Mouse (Mus musculus): ENCODE measurements around the gene Med4. TPM values are rescaled to one million over a fixed set of nuclear protein-coding genes. Genes with fewer than 3 reads are reported as not detected.
A peak's percentile ranks its signal among the peaks of the same experiment; 100 is the strongest.
"Not testable (repeated sequence)": the region's sequence is repeated elsewhere in the genome, so short reads cannot be mapped to it uniquely, and the experiment has no call there.

The Med4 gene
- polyA plus RNA-seq, 1 experiment from 2014 or later, result 78.4 TPM

GRCm38 (mm10) chr14:73503237-73503933, 6.4 kb upstream of the Med4 start:
- no peak for ATAC-seq (ENCODE audit: insufficient number of reproducible peaks, low FRiP score, low TSS enrichment, low read depth)

GRCm38 (mm10) chr14:73506283-73506682, 3.5 kb upstream of the Med4 start:
- Histone ChIP-seq H3K27me3 (no peaks in the 10 kb centered on the region), H3K9me3 (no peaks in the 10 kb centered on the region)

More at GRCm38 (mm10) chr14:73503237-73503933, 6.4 kb upstream of the Med4 start:
- Histone ChIP-seq H3K4me3 (no peak overlapping the region), H3K4me2 (no peak overlapping the region), H3K27me3 (no peaks in the 10 kb centered on the region), H3K36me3 (no peaks in the 10 kb centered on the region), H3K9ac (no peak overlapping the region), H3K9me3 (no peaks in the 10 kb centered on the region), H3K4me1 (peaks cover 13% of the 10 kb centered on the region), H3K27ac (peak overlapping the region; percentile 38; the same call in 1 of the 2 replicates)
- 66% methylated on average over 13 of the region's 13 CpGs for WGBS

GRCm38 (mm10) chr14:73507200-73507599, 2.6 kb upstream of the Med4 start:
- Histone ChIP-seq H3K36me3 (peaks cover 7% of the 10 kb centered on the region; the same call in 1 of the 2 replicates), H3K4me3 (no peak overlapping the region), H3K9ac (no peak overlapping the region), H3K27me3 (no peaks in the 10 kb centered on the region), H3K9me3 (no peaks in the 10 kb centered on the region), H3K4me2 (no peak overlapping the region), H3K4me1 (peaks cover 27% of the 10 kb centered on the region), H3K27ac (no peak overlapping the region)
- WGBS, result 77% methylated on average over 15 of the region's 15 CpGs
- ATAC-seq (ENCODE audit: insufficient number of reproducible peaks, low FRiP score, low TSS enrichment, low read depth), result no peak

More at GRCm38 (mm10) chr14:73506283-73506682, 3.5 kb upstream of the Med4 start:
- H3K9ac ChIP-seq, result no peak overlapping the region
- H3K36me3 ChIP-seq, result no peaks in the 10 kb centered on the region
- peaks cover 23% of the 10 kb centered on the region for H3K4me1 ChIP-seq
- H3K4me2 ChIP-seq, result no peak overlapping the region
- no peak overlapping the region for H3K4me3 ChIP-seq
- no peak for ATAC-seq (ENCODE audit: insufficient number of reproducible peaks, low FRiP score, low TSS enrichment, low read depth)
- 58% methylated on average over 8 of the region's 8 CpGs for WGBS
- no peak overlapping the region for H3K27ac ChIP-seq

- 59% methylated on average over 11 of the region's 11 CpGs for WGBS
- H3K4me1 ChIP-seq, result peaks cover 25% of the 10 kb centered on the region
- no peak overlapping the region for H3K9ac ChIP-seq
- no peaks in the 10 kb centered on the region for H3K9me3 ChIP-seq
- H3K27ac ChIP-seq, result no peak overlapping the region
- H3K4me2 ChIP-seq, result no peak overlapping the region
- H3K27me3 ChIP-seq, result no peaks in the 10 kb centered on the region
- no peak for ATAC-seq (ENCODE audit: insufficient number of reproducible peaks, low FRiP score, low TSS enrichment, low read depth)
- no peak overlapping the region for H3K4me3 ChIP-seq
- H3K36me3 ChIP-seq, result peaks cover 12% of the 10 kb centered on the region
Measured at GRCm38 (mm10) chr14:73507702-73508376, 2.0 kb upstream of the Med4 start.

GRCm38 (mm10) chr14:73508630-73509395, 1.0 kb upstream of the Med4 start:
- WGBS, result 92% methylated on average over 6 of the region's 6 CpGs
- no peak overlapping the region for H3K27ac ChIP-seq
- H3K36me3 ChIP-seq, result peaks cover 19% of the 10 kb centered on the region
- ATAC-seq (ENCODE audit: insufficient number of reproducible peaks, low FRiP score, low TSS enrichment, low read depth), result no peak
- no peaks in the 10 kb centered on the region for H3K27me3 ChIP-seq
- no peak overlapping the region for H3K4me3 ChIP-seq
- no peak overlapping the region for H3K9ac ChIP-seq
- H3K4me2 ChIP-seq, result no peak overlapping the region
- no peaks in the 10 kb centered on the region for H3K9me3 ChIP-seq
- peaks cover 22% of the 10 kb centered on the region for H3K4me1 ChIP-seq

GRCm38 (mm10) chr14:73524136-73524535, 14.3 kb downstream of the Med4 start:
- no peaks in the 10 kb centered on the region for H3K4me1 ChIP-seq
- no peaks in the 10 kb centered on the region for H3K9me3 ChIP-seq
- WGBS, result 68% methylated on average over 3 of the region's 3 CpGs
- H3K9ac ChIP-seq, result no peak overlapping the region
- peak overlapping the region; percentile 39; the same call in 1 of the 2 replicates for H3K4me2 ChIP-seq
- H3K4me3 ChIP-seq, result no peak overlapping the region
- no peak for ATAC-seq (ENCODE audit: insufficient number of reproducible peaks, low FRiP score, low TSS enrichment, low read depth)
- no peak overlapping the region for H3K27ac ChIP-seq
- H3K36me3 ChIP-seq, result no peaks in the 10 kb centered on the region
- 0 out of 2 replicates have a peak, but pooled peaks cover 4% of the 10 kb centered on the region for H3K27me3 ChIP-seq

- peak within 1 kb of the TSS; percentile 39; the same call in 1 of the 2 replicates for H3K4me2 ChIP-seq
- H3K9ac ChIP-seq, result peak within 1 kb of the TSS; percentile 44; the same call in 1 of the 2 replicates
- H3K27me3 ChIP-seq, result 0 out of 2 replicates have a peak, but pooled peaks cover 4% of the 10 kb centered on the region
- under 1% methylated on average over 41 of the region's 41 CpGs for WGBS
- peak within 1 kb of the TSS; percentile 53 for H3K4me3 ChIP-seq
- H3K27ac ChIP-seq, result peak within 1 kb of the TSS; percentile 89
- peak; percentile 97 for ATAC-seq (ENCODE audit: insufficient number of reproducible peaks, low FRiP score, low TSS enrichment, low read depth)
- H3K4me1 ChIP-seq, result no peaks in the 10 kb centered on the region
- H3K36me3 ChIP-seq, result no peaks in the 10 kb centered on the region
- H3K9me3 ChIP-seq, result no peaks in the 10 kb centered on the region
Measured at GRCm38 (mm10) chr14:73524766-73525448, 15.1 kb downstream of the Med4 start, which contains the start of gene Sucla2. Gene Sucla2 (plus strand): TSS chr14:73525319.

- WGBS, result 86% methylated on average over 3 of the region's 3 CpGs
- ATAC-seq (ENCODE audit: insufficient number of reproducible peaks, low FRiP score, low TSS enrichment, low read depth); H3K4me1 ChIP-seq; H3K36me3 ChIP-seq; H3K9ac ChIP-seq; H3K27me3 ChIP-seq; H3K27ac ChIP-seq; H3K4me2 ChIP-seq; H3K4me3 ChIP-seq; H3K9me3 ChIP-seq: not testable (repeated sequence)
Measured at GRCm38 (mm10) chr14:73528661-73529060, 18.8 kb downstream of the Med4 start.

GRCm38 (mm10) chr14:73533755-73534465, 24.1 kb downstream of the Med4 start:
- Histone ChIP-seq H3K4me3 (no peak overlapping the region), H3K27ac (no peak overlapping the region), H3K4me2 (no peak overlapping the region), H3K27me3 (no peaks in the 10 kb centered on the region), H3K4me1 (no peaks in the 10 kb centered on the region), H3K9ac (no peak overlapping the region), H3K36me3 (no peaks in the 10 kb centered on the region), H3K9me3 (no peaks in the 10 kb centered on the region)
- WGBS, result 60% methylated on average over 6 of the region's 6 CpGs
- ATAC-seq (ENCODE audit: insufficient number of reproducible peaks, low FRiP score, low TSS enrichment, low read depth), result no peak

- Histone ChIP-seq H3K9ac (no peak overlapping the region), H3K4me3 (no peak overlapping the region), H3K27ac (no peak overlapping the region), H3K4me1 (no peaks in the 10 kb centered on the region), H3K27me3 (no peaks in the 10 kb centered on the region), H3K4me2 (no peak overlapping the region), H3K9me3 (no peaks in the 10 kb centered on the region), H3K36me3 (no peaks in the 10 kb centered on the region)
- 80% methylated on average over 2 of the region's 2 CpGs for WGBS
- no peak for ATAC-seq (ENCODE audit: insufficient number of reproducible peaks, low FRiP score, low TSS enrichment, low read depth)
Measured at GRCm38 (mm10) chr14:73535641-73536040, 25.8 kb downstream of the Med4 start.

- no peak overlapping the region for H3K4me3 ChIP-seq
- no peak overlapping the region for H3K4me2 ChIP-seq
- WGBS, result 39% methylated on average over 6 of the region's 6 CpGs
- ATAC-seq (ENCODE audit: insufficient number of reproducible peaks, low FRiP score, low TSS enrichment, low read depth), result no peak
- H3K27me3 ChIP-seq, result no peaks in the 10 kb centered on the region
- H3K4me1 ChIP-seq, result no peaks in the 10 kb centered on the region
- H3K27ac ChIP-seq, result no peak overlapping the region
- no peaks in the 10 kb centered on the region for H3K36me3 ChIP-seq
- H3K9ac ChIP-seq, result no peak overlapping the region
- H3K9me3 ChIP-seq, result no peaks in the 10 kb centered on the region
Measured at GRCm38 (mm10) chr14:73543781-73544180, 34.0 kb downstream of the Med4 start.

Measured in limb, embryonic 15.5 days (tissue).